Mouse (Mus musculus) ES-CJ7 (cell line): ENCODE data around the gene Ppp1r9b.
"Not testable (repeated sequence)": the region's sequence is repeated elsewhere in the genome, so short reads cannot be mapped to it uniquely, and the experiment has no call there.

Experiments
- DNase-seq: peaks from one replicate; pipeline ENCODE4 v3.0.0; 2011; ENCODE audit warnings: low read depth, low spot score

Gene Ppp1r9b

GRCm38 (mm10) chr11:94998041-94998531 is 7.3 kb downstream of the Ppp1r9b start:
- no peak for DNase-seq

- DNase-seq, result no peak
Measured at GRCm38 (mm10) chr11:95000128-95000527, 9.3 kb downstream of the Ppp1r9b start.

- no peak for DNase-seq
Measured at GRCm38 (mm10) chr11:95000548-95000947, 9.7 kb downstream of the Ppp1r9b start.

- peak; percentile 86 for DNase-seq
Measured at GRCm38 (mm10) chr11:95001058-95001457, 10.2 kb downstream of the Ppp1r9b start.

- no peak for DNase-seq
Measured at GRCm38 (mm10) chr11:95001584-95002347, 10.9 kb downstream of the Ppp1r9b start.

- DNase-seq, result no peak
Measured at GRCm38 (mm10) chr11:95002705-95003104, 11.9 kb downstream of the Ppp1r9b start.

GRCm38 (mm10) chr11:95004136-95004936 is 13.5 kb downstream of the Ppp1r9b start:
- no peak for DNase-seq

- no peak for DNase-seq
Measured at GRCm38 (mm10) chr11:95004937-95005198, 14.0 kb downstream of the Ppp1r9b start.

- no peak for DNase-seq
Measured at GRCm38 (mm10) chr11:95006038-95006437, 15.2 kb downstream of the Ppp1r9b start.

GRCm38 (mm10) chr11:95006525-95007219 is 15.8 kb downstream of the Ppp1r9b start:
- peak; percentile 45 for DNase-seq

- no peak for DNase-seq
Measured at GRCm38 (mm10) chr11:95007418-95007817, 16.6 kb downstream of the Ppp1r9b start.

GRCm38 (mm10) chr11:95008661-95009628 is 18.1 kb downstream of the Ppp1r9b start:
- DNase-seq, result no peak

- DNase-seq, result peak; percentile 69
Measured at GRCm38 (mm10) chr11:95009629-95010014, 18.8 kb downstream of the Ppp1r9b start, which contains the start of gene Samd14. Samd14 (plus strand) TSS chr11:95009879.

GRCm38 (mm10) chr11:95010141-95010739 is 19.4 kb downstream of the Ppp1r9b start:
- DNase-seq, result no peak

- DNase-seq, result not testable (repeated sequence)
Measured at GRCm38 (mm10) chr11:95010841-95011403, 20.1 kb downstream of the Ppp1r9b start.

GRCm38 (mm10) chr11:95011416-95011815 is 20.6 kb downstream of the Ppp1r9b start:
- no peak for DNase-seq

GRCm38 (mm10) chr11:95012075-95012474 is 21.2 kb downstream of the Ppp1r9b start:
- DNase-seq, result no peak

GRCm38 (mm10) chr11:95012487-95012886 is 21.7 kb downstream of the Ppp1r9b start:
- DNase-seq, result no peak

GRCm38 (mm10) chr11:95015484-95015883 is 24.6 kb downstream of the Ppp1r9b start:
- DNase-seq, result no peak
